Mouse (Mus musculus) heart, adult 2 months (tissue): ENCODE results near the gene Msl1. TPM values are rescaled to one million over a fixed set of nuclear protein-coding genes. Genes with fewer than 3 reads are reported as not detected.

Experiments
- DNase-seq, 2 experiments: peaks; one replicate each; pipeline ENCODE4 v3.0.0; 2021
- H3K27ac ChIP-seq: fragments of 200-600 bp; 2 replicates; pipeline ENCODE4 v1.8.1; 2022
- H3K27me3 ChIP-seq: fragments of 200-500 bp; 2 replicates; pipeline ENCODE4 v1.6.1; 2012; ENCODE audit warnings: mild to moderate bottlenecking, low read length, inconsistent platforms, mixed read lengths; ENCODE audit not compliant: control insufficient read depth, insufficient read depth
- H3K36me3 ChIP-seq: fragments of 200-500 bp; 2 replicates; pipeline ENCODE4 v1.6.1; 2012; ENCODE audit warnings: low read length, inconsistent platforms; ENCODE audit not compliant: control insufficient read depth, insufficient read depth
- H3K4me1 ChIP-seq: fragments of 200-500 bp; 2 replicates; pipeline ENCODE4 v1.6.1; 2011; ENCODE audit warnings: low read length; ENCODE audit not compliant: control insufficient read depth, insufficient read depth
- H3K4me3 ChIP-seq: fragments of 200-600 bp; 2 replicates; pipeline ENCODE4 v1.8.1; 2022
- H3K79me2 ChIP-seq: fragments of 200-500 bp; replicated peaks from 2 replicates; pipeline ENCODE4 v1.6.1; 2012; ENCODE audit warnings: mild to moderate bottlenecking, inconsistent platforms, low read length, moderate library complexity, mixed read lengths; ENCODE audit not compliant: control insufficient read depth, insufficient read depth
- H3K9ac ChIP-seq: fragments of 200-500 bp; 2 replicates; pipeline ENCODE4 v1.6.1; 2012; ENCODE audit warnings: low read depth, mild to moderate bottlenecking, control low read depth, inconsistent platforms, low read length, mixed read lengths
- CTCF ChIP-seq: fragments of 200-600 bp; IDR thresholded peaks from 2 replicates; pipeline ENCODE4 v1.8.1; 2022; ENCODE audit warnings: antibody characterized with exemption, mild to moderate bottlenecking, moderate library complexity
- EP300 ChIP-seq: fragments of 200-500 bp; IDR thresholded peaks from 2 replicates; pipeline ENCODE4 v1.6.1; 2011; ENCODE audit warnings: low read depth, low read length, control low read depth; ENCODE audit not compliant: insufficient read depth
- POLR2A ChIP-seq: fragments of 200-500 bp; IDR thresholded peaks from 2 replicates; pipeline ENCODE4 v1.6.1; 2011; ENCODE audit warnings: mild to moderate bottlenecking, low read depth, low read length, control low read depth; ENCODE audit not compliant: insufficient read depth
- WGBS: fragments of 180-500 bp; shearing (Covaris S2); methylation state at CpG from one replicate; pipeline ENCODE4 v1.1.7; 2018; 5-methylcytosine and 5-hydroxymethylcytosine counted together
- intact Hi-C: fragments of 180-260 bp; cut with DNase I; formaldehyde crosslinking; loops from one replicate; pipeline ENCODE4 v1.15.1; 2025
- polyA plus RNA-seq: library from polyadenylated mRNA; depleted of rRNA; stranded (reverse); fragments of >200 nt; gene quantifications from 2 replicates; pipeline ENCODE4 v1.2.3, GENCODE M21; 2012; rRNA removed
- total RNA-seq, 2 experiments: library from RNA; stranded (reverse); gene quantifications; 2 replicates each; pipeline ENCODE4 v1.2.3; 2021

Gene Msl1
- total and polyA plus RNA-seq, 3 experiments, result 21.9 to 75.3 (median 68.9) TPM

DNA sequence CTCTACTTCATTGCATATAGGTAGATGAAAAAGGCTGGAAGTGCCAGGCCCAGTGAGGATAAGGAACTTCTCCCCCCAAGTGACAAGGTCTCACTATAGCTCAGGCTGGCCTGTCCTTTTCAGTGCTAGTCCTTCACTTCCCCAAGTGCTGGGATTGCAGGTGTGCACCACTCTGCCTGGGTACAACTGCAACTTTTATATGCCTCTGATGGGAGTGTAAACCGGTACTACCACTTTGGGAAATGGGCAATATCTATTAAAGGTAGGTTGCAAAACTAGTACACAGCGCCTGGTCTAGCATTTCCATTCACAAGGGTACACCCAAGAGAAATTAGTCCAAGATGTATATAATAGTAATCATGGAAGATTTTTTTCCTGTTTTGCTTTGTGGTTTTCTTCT is 59.3 kb downstream of the Msl1 start:
- no peak for TF ChIP-seq POLR2A
- TF ChIP-seq CTCF, result no peak
- TF ChIP-seq EP300, result no peak
- WGBS, result 97% methylated on average over 2 of the region's 2 CpGs
- Histone ChIP-seq H3K4me1 (no peaks in the 10 kb centered on the region), H3K27ac (no peak overlapping the region), H3K9ac (no peak overlapping the region), H3K4me3 (no peak overlapping the region), H3K36me3 (no peaks in the 10 kb centered on the region), H3K27me3 (no peaks in the 10 kb centered on the region), H3K79me2 (no peaks in the 10 kb centered on the region)
- intact Hi-C loops, result loop anchor here (5.0 kb wide), 1 partner anchor 298 kb away; no protein-coding TSS in a partner anchor
- no peak for DNase-seq

Other genes starting within 250 kb of the Msl1 start
- gene Ikzf3, start 249.5 kb upstream of the Msl1 start, total RNA-seq, result 1 to 10 TPM in 1 of 2 experiments, under 1 TPM in 1; 0.94 to 1.5 TPM
- gene Ikzf3, start 249.5 kb upstream of the Msl1 start, polyA plus RNA-seq, result 0.61 and 1.5 TPM in 2 replicates
- gene Zpbp2, start 244.4 kb upstream of the Msl1 start, total RNA-seq, result not detected
- gene Zpbp2, start 244.4 kb upstream of the Msl1 start, polyA plus RNA-seq, result 0.23 TPM in 1 of 2 replicates, not detected in the other
- gene Ormdl3, start 208.1 kb upstream of the Msl1 start, total RNA-seq, result 10 to 100 TPM; 40.2 to 40.9 TPM
- gene Ormdl3, start 208.1 kb upstream of the Msl1 start, polyA plus RNA-seq, result 61.2 and 63.8 TPM in 2 replicates
- not detected for gene Lrrc3c, start 197.2 kb upstream of the Msl1 start, total RNA-seq
- gene Lrrc3c, start 197.2 kb upstream of the Msl1 start, polyA plus RNA-seq, result not detected in 2 replicates
- 10 to 100 TPM in 1 of 2 experiments, 1 to 10 TPM in 1; 7.9 to 10.8 TPM for gene Gm12355, start 169.9 kb upstream of the Msl1 start, total RNA-seq
- gene Gm12355, start 169.9 kb upstream of the Msl1 start, polyA plus RNA-seq, result not detected in 2 replicates
- gene Gsdma3, start 169.2 kb upstream of the Msl1 start, total RNA-seq, result 1 to 10 TPM; 2.7 to 2.9 TPM
- not detected in 2 replicates for gene Gsdma3, start 169.2 kb upstream of the Msl1 start, polyA plus RNA-seq
- gene Gsdma2, start 148.8 kb upstream of the Msl1 start, total RNA-seq, result not detected
- not detected in 2 replicates for gene Gsdma2, start 148.8 kb upstream of the Msl1 start, polyA plus RNA-seq
- not detected for gene Gsdma, start 131.2 kb upstream of the Msl1 start, total RNA-seq
- gene Gsdma, start 131.2 kb upstream of the Msl1 start, polyA plus RNA-seq, result 0.04 TPM in 1 of 2 replicates, not detected in the other
- 100 to 1,000 TPM in 1 of 2 experiments, 10 to 100 TPM in 1; 89.5 to 105 TPM for gene Psmd3, start 113.0 kb upstream of the Msl1 start, total RNA-seq
- 144 and 173 TPM in 2 replicates for gene Psmd3, start 113.0 kb upstream of the Msl1 start, polyA plus RNA-seq
- not detected for gene Csf3, start 94.3 kb upstream of the Msl1 start, total RNA-seq
- gene Csf3, start 94.3 kb upstream of the Msl1 start, polyA plus RNA-seq, result not detected in 2 replicates
- gene Med24, start 66.1 kb upstream of the Msl1 start, total RNA-seq, result 10 to 100 TPM; 41.6 to 48.1 TPM
- gene Med24, start 66.1 kb upstream of the Msl1 start, polyA plus RNA-seq, result 54.5 and 65.2 TPM in 2 replicates
- 100 to 1,000 TPM; 103 to 105 TPM for gene Thra, start 54.9 kb upstream of the Msl1 start, total RNA-seq
- 89.4 and 104 TPM in 2 replicates for gene Thra, start 54.9 kb upstream of the Msl1 start, polyA plus RNA-seq
- gene Nr1d1, start 20.2 kb upstream of the Msl1 start, total RNA-seq, result 100 to 1,000 TPM in 1 of 2 experiments, 10 to 100 TPM in 1; 35.5 to 111 TPM
- gene Nr1d1, start 20.2 kb upstream of the Msl1 start, polyA plus RNA-seq, result 190 and 208 TPM in 2 replicates
- gene Casc3, start 9.4 kb downstream of the Msl1 start, total RNA-seq, result 10 to 100 TPM; 18.7 to 20.7 TPM
- gene Casc3, start 9.4 kb downstream of the Msl1 start, polyA plus RNA-seq, result 17.5 and 25.2 TPM in 2 replicates
- under 1 TPM; 0.50 to 0.77 TPM for gene Rapgefl1, start 41.3 kb downstream of the Msl1 start, total RNA-seq
- gene Rapgefl1, start 41.3 kb downstream of the Msl1 start, polyA plus RNA-seq, result 2.8 and 3.0 TPM in 2 replicates
- gene Wipf2, start 68.1 kb downstream of the Msl1 start, total RNA-seq, result 1 to 10 TPM; 9.1 to 9.6 TPM
- gene Wipf2, start 68.1 kb downstream of the Msl1 start, polyA plus RNA-seq, result 4.0 and 5.1 TPM in 2 replicates
- under 1 TPM; 0.13 to 0.32 TPM for gene Cdc6, start 112.3 kb downstream of the Msl1 start, total RNA-seq
- gene Cdc6, start 112.3 kb downstream of the Msl1 start, polyA plus RNA-seq, result 0.14 and 0.26 TPM in 2 replicates
- gene Rara, start 132.3 kb downstream of the Msl1 start, total RNA-seq, result 10 to 100 TPM; 10.1 to 12.8 TPM
- 7.1 and 10.9 TPM in 2 replicates for gene Rara, start 132.3 kb downstream of the Msl1 start, polyA plus RNA-seq
- gene Gjd3, start 187.5 kb downstream of the Msl1 start, total RNA-seq, result under 1 TPM; 0.27 to 0.31 TPM
- gene Gjd3, start 187.5 kb downstream of the Msl1 start, polyA plus RNA-seq, result 0.94 and 1.6 TPM in 2 replicates
- gene Top2a, start 228.7 kb downstream of the Msl1 start, total RNA-seq, result 1 to 10 TPM; 1.4 to 2.3 TPM
- 0.27 and 0.56 TPM in 2 replicates for gene Top2a, start 228.7 kb downstream of the Msl1 start, polyA plus RNA-seq
- gene Igfbp4, start 245.7 kb downstream of the Msl1 start, total RNA-seq, result 10 to 100 TPM; 81.8 to 84.2 TPM
- 163 and 216 TPM in 2 replicates for gene Igfbp4, start 245.7 kb downstream of the Msl1 start, polyA plus RNA-seq